Mouse (Mus musculus): ENCODE results near the gene Irf2.

Gene Irf2

DNA sequence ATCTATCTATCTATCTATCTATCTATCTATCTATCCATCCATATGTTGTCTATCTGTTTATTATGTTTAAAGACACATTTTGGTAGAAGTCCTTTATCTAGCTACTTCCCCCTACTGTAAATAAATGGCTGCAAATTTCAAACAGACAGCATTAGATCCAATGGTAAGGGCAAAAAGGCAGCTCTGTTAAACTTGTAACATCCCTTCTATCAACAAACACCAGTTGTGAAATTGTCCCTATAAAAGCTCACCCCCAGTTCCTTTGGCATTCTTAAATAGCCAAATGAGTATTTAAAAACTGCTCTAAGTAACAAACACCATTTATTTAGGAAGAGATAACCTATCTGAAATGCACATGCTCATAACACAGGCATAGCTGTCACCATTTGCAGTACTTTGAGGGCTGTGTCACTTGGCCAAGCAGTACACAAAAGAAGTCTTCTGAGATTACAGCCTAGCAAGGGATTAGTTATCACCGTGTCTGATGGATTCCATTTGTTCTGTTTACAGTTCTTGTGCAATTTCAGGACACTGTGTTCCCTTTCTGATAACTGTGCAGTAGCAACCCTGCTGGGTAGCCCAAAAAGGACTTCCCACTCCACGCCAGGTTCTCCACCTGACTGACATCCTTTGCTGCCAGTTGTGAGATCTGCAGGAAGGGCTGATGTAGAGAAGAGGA, 136.2 kb downstream of the Irf2 start:
- no peak for DNase-seq (ENCODE audit: low spot score in 2 of 2)

DNA sequence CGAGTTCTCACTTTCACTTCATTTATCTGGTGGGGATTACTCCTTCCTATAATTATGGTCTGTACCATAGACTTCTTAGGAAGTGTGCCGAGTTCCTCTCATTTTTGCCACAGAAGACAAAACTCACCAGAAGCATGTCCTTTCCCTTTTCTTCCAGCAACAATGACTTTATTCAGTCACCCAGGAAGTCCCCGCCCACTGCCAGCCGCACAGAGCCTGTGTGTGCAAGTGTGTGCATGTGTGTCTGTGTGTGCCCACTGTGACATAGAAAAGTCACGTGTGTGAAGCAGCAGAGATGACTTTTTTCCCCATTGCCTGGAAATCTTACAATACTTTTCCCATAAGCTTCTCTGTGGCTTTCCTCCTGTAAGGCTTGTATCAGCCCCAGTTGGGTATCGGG, 141.8 kb downstream of the Irf2 start:
- DNase-seq (ENCODE audit: low spot score in 2 of 2) = no peak

DNA sequence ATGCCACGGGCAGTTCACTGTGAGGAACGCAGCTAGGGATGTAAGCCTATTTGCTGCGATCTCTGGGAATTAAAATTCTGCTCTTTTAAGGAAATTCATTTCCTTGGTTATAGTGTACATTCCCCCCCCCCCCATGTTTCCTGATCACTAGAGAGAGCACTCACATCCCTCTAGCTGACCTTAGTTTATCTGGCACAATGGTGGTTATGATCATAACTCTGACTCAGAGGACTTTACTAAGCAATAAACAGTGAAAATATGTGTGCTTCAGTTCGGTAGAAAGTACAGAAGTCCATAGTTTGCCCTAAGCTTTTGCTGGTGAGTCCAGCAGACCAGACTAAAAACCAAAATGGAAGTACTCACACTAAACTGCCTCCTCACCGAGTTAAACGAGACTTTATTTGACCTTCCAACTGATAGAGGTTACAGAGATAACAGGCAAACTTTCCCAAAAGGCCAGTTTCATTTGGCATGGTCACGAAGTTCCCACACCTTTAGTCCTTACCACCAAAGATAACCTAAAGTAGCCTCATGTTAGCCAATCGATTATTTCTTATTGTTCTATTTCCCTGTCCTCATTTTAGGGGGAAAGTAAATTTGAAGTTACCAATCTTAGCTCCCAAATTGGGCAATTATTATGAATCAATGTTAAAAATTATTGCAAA, 142.4 kb downstream of the Irf2 start:
- no peak for DNase-seq (ENCODE audit: low spot score in 2 of 2)

DNA sequence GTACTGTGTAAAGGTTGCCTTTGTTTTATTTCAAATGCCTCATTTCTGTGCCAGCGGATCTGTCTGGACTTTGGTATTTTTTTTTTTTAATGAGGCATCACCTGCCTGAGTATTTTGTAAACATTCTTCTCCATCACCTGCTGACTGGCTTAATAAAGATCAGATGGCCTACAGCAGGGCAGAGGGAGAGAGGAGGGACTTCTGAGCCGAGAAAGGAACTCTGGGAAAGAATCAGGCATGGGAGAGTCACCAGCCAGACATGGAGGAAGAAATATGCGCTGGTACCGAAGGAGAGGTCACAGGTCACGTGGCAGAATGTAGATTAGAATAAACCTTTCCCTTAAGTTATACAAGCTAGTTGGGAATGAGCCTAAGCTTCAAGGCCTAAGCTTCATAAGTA, 143.2 kb downstream of the Irf2 start:
- DNase-seq (ENCODE audit: low spot score in 2 of 2) = no peak

DNA sequence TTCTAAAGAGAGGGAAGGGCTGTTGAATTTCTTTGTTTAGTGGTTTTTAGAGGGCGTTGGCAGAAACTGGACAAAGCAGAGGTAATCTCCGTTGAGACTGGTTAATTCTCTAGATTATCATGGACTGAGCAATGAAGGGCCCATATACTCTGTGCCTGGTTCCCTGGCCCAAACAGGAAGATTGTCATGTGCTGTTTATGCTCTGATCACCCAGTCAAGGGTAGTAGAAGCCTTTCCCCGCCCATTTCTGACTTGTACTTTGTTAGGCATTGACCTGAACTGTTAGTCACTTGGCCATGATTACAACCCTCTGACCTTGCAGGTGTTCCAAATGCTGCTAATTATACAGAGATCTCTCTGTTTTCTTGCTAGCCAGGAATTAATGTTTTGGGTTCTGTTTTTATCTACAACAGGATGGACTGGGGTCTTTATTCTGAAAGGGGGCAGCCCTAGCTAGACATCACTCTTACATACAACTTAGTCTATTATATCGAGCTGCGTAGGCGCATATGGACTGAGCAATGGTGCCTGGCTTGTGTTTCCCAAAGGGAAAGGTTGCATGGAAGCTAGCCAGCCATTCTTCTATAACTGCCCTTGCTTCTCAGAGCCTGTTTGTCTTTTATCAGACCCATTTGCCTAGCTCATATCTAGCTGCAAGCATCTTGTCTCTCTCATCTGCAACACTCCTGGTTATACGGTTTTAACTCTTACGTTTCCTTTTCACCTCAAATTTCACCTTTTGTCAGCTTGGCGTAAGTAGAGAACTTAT, 143.9 kb downstream of the Irf2 start:
- DNase-seq (ENCODE audit: low spot score in 2 of 2) = no peak

DNA sequence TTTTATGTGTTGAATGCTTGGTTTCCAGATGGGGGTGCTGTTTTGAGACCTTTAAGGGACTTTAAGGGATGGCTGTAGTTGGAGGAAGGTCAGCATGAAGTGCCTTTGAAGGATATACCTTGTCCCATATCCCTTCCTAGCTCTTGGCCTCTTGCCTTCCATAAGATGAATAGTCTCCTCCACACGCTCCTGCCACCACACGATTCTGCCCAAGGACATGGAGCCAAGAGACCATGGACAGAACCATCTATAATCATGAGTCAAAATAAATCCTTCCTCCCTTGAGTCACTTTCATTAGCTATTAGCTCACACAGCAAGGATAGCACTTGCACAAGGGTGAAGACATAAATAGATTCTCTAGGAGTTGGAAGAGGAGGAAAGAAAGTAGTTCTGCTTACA, 146.3 kb downstream of the Irf2 start:
- no peak for DNase-seq (ENCODE audit: low spot score in 2 of 2)

DNA sequence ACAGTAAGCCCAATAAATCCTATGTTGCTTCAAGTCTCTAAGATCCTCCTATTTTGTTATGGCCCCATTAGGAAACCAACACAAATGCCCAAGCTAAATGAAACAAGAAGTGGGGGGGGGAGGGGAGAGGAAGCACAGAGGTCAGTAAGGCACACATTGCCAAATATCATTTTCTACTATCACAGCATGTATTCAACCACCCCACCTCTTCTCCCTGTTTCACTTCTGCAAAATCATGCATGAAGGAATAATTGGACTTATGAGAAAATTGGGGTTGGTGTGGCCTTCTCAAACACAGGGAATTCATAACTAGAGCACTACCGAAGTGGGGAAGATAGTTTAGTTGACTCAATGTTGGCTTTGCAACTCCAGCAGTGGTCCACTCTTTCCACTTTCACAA, 146.7 kb downstream of the Irf2 start:
- no peak for DNase-seq (ENCODE audit: low spot score in 2 of 2)

DNA sequence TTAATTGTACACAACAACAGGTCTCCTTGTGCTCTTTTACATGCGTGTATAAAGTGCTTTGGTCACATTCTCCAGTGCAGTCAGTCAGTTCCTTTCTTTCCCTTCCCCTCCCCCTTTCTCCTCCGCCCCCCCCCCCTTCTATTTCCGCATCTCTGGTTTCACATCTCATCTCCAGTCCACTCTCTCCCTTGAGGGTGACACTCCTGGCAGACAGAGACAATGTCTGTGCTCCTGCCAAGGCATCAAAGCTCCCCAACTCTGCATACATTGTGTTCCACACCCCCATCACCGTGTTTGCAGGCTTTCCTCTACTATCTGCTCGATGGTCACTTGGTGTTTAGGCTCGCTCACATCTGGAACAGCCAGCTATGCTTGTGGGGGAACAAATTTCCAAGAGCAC, 147.9 kb downstream of the Irf2 start:
- no peak for DNase-seq (ENCODE audit: low spot score in 2 of 2)

DNA sequence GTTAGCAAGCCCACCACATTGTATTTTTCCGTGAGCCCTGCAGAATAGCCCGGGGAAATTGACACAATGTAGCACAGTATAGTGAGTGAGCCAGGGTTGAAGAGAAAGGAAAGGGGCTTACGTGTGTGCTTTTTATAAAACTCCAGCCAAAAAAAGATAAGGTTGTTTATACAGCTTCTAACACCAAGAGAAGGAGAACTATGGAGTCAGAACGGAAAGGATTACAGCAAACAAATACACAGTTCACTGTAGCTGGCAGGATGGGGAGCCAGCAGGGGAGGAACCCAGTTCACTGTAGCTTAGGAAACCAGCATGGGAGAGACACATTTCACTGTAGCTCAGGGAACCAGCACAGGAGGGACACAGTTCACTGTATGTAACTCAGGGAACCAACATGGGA, 149.0 kb downstream of the Irf2 start:
- no peak for DNase-seq (ENCODE audit: low spot score in 2 of 2)

DNA sequence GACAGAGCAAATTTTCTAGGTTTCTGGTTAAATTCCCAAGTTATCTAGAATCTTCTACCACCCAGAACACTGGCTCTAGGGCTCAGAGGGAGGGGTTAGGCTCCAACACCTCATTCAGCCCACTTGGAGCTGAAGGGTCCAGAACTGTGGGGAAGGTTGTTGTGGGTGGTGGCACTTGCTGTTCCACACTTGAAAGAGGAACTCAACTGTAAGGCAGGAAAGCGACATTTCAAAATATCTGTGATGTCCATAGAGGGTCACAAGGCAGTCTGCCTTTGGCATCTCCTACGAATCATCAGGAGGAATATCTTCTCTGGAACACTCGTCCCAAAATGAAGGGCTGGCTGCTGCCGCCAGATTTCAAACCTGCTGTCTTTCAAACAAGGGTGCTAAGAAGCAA, 150.7 kb downstream of the Irf2 start:
- DNase-seq (ENCODE audit: low spot score in 2 of 2) = no peak

DNA sequence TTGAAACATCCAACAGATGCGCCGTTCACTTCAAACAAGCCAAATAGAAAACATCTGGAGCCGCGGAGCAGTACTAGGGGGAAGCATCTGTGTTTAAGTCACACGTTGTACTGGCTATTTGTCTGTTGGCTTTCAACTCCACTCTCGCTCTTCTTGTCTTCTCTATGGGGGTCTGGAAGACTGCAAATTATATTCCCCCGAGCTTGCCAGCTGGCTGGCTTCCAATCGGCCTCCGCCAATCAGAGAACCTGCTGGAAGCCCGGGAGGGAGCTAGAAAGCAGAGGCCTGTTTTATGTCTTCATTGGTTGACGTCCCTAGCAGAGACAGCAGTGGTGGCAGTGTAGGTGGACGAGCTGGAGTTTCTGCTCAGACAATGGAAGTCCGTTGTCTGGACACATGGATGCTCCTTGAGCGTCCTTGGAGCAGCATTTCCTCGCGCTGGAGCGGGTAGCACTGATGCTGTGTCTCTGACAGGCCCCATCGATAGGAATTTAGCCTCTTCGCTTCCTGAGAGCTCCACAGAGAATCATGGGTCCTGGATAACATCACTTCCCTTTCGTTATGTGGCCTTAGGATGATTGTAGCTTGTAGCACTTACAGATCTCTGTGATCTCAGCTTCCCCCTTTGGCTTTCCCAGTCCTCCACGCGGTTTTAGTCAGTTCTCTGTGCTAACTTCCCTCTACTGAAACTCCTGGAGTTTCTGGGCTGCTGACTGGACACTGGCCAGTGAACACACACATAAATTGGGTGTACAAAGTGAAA, 153.2 kb downstream of the Irf2 start:
- DNase-seq (ENCODE audit: low spot score in 2 of 2) = no peak

DNA sequence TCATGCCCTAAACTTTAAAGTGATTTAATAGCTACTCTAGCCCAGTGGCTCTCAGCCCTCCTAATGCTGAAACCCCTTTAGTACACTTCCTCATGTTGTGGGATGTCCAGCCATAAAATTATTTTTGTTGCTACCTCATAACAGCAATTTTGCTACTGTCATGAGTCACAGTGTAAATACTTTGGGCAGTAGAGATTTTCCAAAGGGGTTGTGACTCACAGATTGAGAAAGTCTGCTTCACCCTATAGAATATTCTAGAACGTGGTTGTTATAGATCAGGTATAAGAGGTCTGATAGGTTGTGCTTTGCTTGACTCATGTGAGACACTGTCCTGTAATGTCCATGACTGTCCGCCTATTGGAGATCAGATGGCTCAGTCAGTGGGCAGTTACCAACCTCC, 154.9 kb downstream of the Irf2 start:
- DNase-seq (ENCODE audit: low spot score in 2 of 2) = no peak

DNA sequence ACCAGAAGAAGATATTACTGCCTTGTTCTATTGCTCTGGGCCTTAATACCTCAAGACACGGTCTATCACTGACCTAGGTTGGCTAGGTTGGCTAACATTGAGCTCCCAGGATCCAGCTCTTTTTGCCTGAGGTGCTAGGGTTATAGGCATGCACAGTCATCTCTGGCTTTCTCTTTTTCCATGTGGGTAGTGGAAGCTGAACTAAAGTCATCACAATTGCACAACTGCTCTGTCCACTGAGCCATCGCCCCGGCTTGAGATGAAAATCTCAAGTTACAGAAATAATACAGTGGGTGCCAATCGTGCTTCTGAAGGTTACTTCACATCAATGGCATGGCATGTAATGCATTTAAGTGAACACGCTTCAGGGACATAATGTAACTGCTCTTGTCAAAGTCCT, 156.5 kb downstream of the Irf2 start:
- DNase-seq (ENCODE audit: low spot score in 2 of 2) = no peak

DNA sequence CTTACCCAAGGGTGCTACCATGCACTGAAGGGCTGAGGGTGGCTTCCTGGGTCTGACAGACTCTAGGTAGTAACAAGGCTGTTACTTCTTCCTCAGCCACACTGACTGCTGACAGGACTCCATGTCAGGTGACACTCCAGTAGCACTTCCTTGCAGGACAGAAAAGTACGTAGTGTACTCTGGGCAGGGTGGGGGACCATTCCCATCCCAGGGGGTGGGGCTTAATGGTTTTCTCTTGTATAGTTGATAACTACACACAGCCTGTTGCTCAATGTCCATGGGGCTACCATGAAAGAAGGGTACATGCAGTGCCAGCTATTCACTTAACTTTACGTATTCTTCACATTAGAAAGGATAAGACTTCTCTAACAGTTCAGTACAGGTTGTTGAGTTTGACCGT, 157.2 kb downstream of the Irf2 start:
- DNase-seq (ENCODE audit: low spot score in 2 of 2) = no peak

All from right cerebral cortex, postnatal 36 days (tissue).